Mouse (Mus musculus): Measurements from ENCODE around the gene AC131692.1. TPM values are rescaled to one million over a fixed set of nuclear protein-coding genes. Genes with fewer than 3 reads are reported as not detected.

Gene AC131692.1
- polyA plus RNA-seq (2014; fragmentation: Illumina TruSeq; extraction: RNeasy Lipid Tissue Mini Kit (QIAGEN cat#74804); ENCODE audit: low read depth, low replicate concordance): not detected

DNA sequence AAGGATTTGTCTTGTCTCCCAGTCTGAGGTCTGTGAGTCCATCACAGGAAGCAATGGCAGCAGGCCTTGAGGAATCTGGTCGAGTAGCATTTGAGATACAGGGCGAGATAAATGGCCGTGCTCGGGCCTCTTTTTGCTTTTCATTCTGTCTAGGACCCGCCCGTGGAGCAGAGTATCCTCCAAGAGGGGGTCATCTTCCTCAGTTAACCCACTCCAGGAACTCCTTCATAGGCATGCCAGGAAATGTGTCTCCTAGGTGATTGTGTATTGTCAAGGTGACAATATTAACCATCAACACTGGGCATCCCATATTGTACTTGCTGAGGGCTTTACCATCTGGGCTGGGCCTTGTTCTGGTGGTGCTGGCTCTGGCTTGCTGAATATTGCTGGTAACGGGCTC is at the start of gene AC131692.1:
Gene AC131692.1 (plus strand): TSS at position 301 of the 400 bp plus-strand sequence.

DNA sequence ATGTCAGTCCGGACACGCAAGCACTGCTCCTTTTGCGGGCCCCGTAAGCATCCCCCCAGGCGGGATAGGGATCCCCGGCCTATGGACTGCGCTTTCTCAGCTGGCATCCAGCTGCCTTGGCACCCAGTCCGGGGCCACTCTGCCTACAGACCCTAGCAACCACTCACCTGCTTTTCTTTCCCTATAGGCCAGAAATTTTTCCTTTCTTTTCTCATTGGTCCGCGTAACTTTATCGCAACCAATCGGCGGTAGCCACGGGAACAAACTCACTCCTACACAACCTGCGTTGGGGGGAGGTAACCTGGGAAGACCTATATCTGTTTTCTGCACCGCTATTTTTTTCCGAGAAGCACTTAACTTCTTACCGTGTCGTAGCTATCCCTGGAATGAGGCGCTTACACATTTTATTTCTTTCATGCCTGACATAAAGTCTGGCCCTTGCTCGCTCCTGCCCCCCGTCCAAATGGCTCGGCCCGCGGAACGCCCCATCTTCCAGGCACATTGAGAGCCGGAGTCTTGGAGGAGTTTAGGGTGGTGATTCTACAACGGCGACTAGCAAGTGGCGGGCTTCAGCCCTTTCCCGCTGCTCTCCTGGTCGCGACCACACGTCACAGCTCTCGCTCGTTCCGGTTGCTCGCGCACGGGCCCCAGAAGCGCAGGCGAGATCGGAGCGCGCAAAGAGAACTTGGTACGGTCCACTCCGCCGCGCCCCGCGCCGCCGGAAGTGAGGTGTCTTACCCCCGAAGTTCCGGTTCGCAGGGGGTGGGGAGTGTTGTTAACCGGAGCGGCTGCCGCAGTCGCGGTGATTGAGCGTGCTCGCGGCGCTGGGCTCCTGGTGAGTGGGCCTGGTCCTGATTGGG is 47.7 kb upstream of the AC131692.1 start, which contains the start of gene Syvn1:
Gene Syvn1 (plus strand): TSS at position 283 of the 860 bp plus-strand sequence.

DNA sequence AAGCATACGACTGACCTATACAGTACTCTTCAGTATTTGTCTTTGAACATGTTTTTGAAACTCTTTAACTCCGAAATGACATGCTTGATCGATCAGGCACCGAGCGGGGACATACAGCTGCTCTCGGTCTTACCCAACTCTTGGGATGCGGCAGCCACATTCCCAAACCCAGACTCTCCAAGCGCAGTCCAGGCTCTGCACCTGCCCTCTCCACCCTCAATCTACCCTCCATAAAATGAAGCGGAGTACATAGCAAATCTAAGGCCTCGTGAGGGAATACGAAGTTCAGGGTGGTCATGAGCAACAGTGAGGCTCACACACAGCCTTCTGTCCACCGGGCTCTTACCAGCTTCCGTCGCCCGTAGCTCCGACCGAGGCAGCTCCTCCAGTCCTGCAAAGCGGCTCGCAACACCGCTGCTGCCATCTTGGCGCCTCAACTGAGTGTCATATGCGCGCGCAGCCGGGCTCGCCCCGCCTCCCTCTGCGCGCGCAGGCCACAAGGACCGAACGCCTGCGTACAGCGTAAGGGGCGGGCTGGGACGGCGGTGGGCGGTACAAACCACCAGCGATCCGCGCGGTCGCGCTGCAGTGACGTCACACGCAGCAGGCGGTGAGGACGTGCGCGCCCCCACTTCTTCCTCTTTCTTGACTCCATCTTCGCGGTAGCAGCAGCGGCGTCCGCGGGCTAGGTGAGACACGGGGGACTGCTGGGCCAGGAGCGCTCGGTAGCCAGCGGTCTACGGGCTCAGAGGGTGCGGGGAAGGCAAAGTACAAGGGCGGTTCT is 36.7 kb upstream of the AC131692.1 start, which contains the start of the genes Mrpl49 and Fau:
Gene Mrpl49 (minus strand): TSS at position 473 of the 784 bp plus-strand sequence.
Gene Fau (plus strand): TSS at position 532 of the 784 bp plus-strand sequence.

DNA sequence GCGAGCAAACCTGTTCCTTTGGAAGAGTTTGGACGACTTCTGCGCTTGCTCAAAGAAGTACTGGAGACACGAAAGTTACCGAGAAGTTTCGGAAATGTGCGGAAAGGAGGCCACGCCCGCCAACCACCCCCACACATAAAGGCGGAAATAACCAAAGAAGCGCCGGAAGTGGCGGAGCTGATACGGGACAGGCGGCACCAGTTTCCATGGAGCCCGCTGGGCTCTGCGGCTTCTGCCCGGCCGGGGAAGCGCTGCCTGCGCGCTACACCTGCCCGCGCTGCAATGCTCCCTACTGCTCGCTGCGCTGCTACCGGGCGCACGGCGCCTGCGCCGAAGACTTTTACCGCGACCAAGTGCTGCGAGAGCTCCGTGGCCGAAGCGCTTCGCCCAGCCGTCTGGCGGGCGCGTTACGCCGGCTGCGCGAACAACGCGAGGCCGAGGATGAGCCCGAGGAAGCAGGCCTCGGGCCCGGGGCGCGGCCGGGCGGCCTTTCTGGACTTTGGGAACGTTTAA is 33.1 kb upstream of the AC131692.1 start, which contains the start of gene Znhit2:
Gene Znhit2 (plus strand): TSS at position 172 of the 513 bp plus-strand sequence.

DNA sequence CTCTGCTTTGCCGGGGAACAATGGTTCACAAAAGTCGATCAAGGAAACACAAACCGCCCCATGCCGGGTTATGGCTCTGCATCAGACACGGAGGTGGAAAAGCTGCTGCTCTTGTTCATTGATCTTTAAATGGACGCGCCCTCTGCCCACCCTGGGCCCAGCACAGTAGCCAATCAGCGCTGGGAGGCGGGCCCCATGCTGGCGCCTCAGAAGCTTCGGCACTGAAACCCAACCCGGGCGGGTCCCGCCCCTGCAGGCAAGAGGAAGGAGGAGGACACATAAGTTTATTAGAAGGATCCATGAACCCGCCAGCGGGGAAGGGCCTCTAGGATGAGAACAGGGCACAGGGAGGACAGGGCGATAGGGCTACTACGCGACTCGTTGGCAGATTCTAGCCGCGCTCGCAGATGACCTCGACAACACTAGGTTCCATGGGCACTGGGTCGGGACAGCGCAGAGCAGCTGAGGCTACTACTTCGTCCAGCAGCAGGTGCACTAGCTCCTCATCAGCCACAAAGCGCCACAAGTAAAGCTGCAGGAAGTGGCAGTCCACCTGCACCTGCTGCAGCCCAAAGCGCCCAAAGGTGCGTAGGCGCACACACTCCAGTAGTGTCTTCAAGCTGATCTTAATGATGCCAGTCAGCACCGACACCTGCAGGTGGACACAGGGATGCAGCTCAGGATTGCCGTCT is 26.3 kb upstream of the AC131692.1 start, which contains the start of gene Tm7sf2:
Gene Tm7sf2 (minus strand): TSS at position 650 of the 692 bp plus-strand sequence.

DNA sequence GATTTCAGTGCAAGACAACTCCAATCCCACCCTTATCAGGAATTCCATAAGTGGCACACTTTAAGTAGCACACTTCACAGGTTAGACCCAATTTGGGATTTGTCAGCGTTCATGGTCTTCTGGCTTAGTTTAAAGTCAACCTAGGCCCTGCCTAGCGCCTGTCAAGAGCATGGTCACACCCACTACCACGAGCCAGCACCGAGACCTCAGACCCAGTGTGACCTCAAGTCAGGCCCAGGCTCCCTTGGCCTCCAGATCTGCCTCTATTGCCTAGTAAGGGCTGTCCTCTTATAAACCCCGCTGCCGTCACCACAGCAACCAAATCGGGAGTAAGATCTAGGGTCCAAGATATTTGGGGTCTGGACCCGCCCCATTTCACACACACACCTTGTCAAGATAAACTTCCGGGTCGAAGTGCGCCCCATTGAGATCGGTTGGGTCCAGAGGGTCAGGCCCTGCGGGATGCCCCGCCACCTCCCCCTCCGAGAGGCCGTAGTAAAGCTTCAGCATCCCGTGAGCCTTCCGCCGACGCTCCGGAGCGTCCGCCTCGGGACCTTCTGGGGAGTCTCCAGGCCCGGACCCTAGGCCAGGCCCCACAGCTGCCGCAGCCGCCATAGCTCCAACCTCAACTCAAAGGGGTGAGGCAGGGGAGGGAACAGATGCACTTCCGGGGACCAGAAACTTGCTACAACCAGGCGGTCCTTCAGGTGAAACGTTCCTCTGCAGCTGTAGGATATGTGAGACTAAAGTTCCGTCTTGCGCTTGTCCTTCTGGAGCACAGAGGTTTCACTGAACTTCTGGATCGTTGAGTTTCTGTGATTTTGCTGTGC is 17.4 kb upstream of the AC131692.1 start, which contains the start of gene Vps51:
Gene Vps51 (minus strand): TSS at position 668 of the 830 bp plus-strand sequence.

DNA sequence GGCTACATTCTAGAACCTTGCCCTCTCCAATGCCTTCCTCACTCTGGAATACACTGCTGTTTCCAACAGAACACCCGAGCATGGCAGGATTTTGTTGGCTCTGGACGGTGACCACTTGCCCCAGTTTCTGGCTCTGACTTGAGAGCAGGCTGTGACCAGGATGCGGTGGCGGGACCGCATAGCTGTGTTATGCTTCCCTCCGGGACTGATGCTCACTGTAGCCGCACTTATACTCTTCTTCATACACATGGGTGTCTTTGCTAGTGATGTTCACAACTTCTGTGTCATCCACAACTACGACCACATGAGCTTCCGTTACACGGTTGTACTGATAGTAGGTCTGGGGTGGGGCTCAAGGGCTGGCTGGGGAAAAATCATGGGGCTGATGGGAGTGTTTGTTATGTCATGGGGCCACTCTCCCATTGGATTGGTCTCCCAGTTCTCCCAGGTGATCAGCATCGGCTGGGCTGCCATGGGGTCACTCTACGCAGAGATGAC is 14.2 kb upstream of the AC131692.1 start, which contains the start of gene Tmem262:
Gene Tmem262 (plus strand): TSS at position 51 of the 498 bp plus-strand sequence.

DNA sequence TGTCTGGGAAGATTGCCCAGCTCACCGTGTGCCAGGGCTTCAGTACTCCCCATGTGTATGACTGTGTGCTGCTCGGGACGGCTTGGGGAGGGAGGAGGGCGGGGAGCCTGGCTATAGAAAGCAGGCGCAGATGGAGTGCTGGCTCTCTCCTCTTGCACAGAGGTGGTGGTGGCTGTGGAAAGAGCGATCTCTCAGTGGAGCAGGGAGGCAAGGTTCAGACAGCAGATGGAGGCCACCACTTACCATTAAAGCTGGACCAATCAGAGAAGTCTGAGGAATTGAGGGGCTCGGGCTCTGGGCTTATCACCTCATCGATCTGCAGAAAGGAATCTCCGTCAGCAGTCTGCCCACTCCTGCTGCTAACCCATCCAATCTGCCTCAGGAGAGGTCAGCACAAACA is 12.1 kb upstream of the AC131692.1 start, which contains the start of gene Gm28374:
Gene Gm28374 (minus strand): TSS at position 101 of the 400 bp plus-strand sequence.

DNA sequence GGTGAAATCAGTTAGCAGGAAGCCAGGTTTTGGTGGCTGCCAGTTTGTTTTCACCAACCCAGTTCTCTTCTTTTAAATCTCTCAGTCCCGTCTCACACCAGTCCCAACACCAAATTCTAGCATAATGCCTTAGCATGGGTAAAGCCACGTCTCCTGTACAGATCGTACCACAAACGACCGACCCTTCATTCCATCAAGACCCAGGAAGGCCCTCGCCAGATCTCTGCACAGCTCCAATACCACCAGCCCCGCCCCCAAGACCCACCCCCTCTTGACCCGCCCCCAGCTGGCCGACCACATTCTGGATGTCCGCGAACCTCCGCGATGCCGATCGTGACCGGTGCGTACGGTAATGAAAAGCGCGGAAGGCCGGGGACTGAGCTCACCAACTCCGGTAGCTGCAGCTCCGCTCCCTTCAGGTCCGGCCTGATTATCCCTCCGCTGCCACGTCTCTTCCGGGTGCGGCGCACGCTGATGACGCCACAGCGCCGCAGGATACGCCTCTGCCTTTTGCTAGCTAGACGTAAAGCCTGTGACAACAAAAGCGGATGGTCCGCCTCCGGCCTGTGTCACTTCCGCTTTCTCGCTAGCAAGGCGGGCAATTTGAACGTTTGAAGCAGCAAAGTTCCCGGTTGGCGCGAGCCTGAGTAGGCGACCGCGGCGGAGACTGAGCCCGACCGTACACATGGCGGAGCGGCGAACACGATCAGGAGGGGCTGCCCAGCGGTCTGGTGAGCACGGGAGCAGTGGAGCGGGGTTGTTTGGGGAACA is 9.6 kb upstream of the AC131692.1 start, which contains the start of the genes Zfpl1 and Cdca5:
Gene Zfpl1 (minus strand): TSS at position 479 of the 771 bp plus-strand sequence.
Gene Cdca5 (plus strand): TSS at position 506 of the 771 bp plus-strand sequence.

DNA sequence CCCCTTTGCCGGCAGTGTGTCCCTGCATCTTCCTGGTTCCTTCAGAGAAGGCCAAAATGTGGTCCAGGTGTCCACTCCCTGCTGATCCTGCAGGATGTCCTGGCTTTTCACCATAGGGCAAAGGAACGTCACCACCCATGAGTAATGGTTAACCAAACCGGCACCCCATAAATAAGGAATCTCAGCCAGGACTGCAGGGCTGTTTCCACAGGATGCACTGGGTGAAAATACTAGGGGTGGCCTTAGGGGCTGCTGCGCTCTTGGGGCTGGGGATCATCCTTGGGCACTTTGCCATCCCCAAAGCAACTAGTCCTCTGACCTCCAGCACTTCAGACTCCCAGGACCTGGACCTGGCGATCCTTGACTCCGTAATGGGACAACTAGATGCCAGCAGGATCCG is 11.4 kb downstream of the AC131692.1 start, which contains the start of gene Naaladl1:
Gene Naaladl1 (plus strand): TSS at position 197 of the 400 bp plus-strand sequence.

DNA sequence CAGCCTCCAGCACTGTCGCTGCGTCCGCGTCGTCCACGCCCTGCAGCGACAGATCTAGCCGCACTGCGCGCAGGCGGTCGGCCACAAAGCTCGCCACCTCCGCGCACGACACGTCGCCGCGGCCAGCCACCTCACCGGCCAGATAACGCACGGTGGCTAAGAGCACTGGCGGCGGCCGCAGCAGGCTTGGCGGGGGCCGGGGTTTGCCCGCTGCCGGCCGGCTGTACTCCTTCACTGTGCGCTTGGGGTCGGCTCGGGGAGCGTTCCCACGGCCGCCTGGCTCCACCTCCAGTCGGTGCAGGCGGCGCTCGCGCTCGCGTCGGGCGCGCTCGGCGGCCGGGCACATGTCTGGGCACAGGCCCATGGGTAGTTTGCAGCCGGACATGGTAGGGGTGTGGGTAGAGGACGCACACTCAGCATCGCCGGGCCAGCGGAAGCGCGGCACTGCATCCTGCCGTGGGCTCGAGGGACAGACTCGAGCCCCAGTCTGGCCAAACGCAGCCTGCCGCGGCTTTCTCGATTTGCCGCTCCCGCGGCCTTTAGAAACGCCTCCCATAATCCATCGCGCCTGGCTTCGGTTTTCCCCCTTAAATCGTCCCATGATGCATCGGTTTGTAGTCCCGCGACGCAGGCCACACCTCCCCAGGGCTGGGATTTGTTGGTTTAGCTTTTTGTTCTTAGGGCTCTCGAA is 23.9 kb downstream of the AC131692.1 start, which contains the start of gene Sac3d1:
Gene Sac3d1 (minus strand): TSS at position 665 of the 691 bp plus-strand sequence.

DNA sequence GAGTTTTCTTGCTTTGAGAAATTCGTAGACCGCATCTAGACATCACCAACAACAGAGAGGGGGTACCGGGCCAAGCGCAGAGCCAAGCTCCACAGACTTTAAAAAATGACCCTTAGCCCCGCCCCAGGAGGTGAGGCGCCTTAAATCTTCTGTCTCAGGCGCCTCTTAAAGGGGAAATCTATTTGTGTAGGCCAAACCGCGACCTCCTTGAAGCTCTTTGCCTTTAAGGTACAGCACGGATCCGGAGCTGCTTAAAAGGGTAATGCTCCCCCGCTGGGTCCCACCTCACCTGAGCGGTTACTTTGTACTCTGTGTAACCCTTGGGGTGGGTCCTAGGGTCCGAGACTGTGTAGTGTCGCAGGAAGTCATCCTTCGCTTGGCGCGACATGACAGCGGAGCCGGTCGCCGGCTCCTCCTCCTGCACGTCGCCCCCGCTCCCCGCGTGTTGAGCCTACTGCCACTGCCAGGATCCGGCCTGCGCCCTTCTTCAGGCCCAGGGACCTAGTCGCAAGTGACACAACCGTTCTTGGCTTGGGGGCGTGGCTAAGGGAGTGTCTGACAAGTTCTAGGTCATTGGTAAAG is 33.6 kb downstream of the AC131692.1 start, which contains the start of gene Snx15:
Gene Snx15 (minus strand): TSS at position 545 of the 582 bp plus-strand sequence.

DNA sequence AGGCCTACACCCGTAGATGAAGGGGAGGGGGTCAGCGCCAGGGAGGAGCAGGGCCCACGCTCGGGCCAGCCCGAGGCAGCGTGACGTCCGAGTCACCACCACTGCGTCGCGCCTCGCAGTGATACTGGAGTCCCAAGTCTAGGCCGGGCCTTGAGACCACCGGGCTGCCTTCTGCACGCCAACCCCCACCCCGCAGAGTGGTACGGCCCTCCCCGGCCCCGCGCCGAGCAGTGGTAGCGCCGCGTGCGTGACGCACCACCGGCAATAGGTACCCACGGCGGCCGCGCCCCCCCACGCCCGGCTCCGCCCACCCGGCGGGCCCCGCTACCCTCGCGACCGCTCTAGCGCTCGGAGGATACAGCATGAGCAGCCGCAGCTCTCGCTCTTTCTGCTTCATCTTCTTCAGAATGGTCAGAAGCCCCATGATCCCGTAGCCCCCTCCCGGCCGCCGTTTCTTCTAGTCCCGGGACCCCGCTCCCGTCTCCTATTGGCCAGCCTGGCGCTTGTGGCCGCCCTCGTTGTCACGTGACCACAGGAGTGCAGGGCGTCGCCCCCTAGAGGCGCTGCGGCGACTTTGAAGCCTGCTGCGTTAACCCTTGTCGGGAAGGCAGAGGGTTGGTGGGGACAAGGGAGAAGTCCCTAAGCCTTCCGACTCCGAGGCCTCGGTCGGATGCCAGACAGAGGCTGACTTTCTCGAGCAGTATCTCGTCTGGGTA is 46.6 kb downstream of the AC131692.1 start, which contains the start of gene Batf2:
Gene Batf2 (plus strand): TSS at position 306 of the 716 bp plus-strand sequence.

DNA sequence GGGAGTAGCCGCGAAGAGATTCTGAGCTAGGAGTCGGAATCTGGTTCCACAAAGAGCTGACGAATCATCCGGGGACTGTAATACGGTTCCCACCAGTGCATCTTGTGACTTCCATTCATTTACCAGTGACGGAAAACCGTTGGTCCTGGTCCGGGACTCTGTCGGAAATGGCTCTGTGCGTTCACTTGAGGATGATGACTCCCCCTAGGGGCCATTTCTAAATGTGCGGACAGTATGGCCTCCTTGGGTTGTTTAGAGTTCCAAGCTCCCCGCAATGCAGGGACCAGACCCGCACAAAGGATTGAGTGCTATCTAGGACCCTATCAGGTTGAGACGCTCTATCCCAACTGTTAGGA is 47.2 kb downstream of the AC131692.1 start, which contains the start of gene Arl2:
Gene Arl2 (minus strand): TSS at position 155 of the 356 bp plus-strand sequence.

